Mouse (Mus musculus): ENCODE results near the gene Rab6b. TPM values are rescaled to one million over a fixed set of nuclear protein-coding genes. Genes with fewer than 3 reads are reported as not detected.
"Not testable (repeated sequence)": the region's sequence is repeated elsewhere in the genome, so short reads cannot be mapped to it uniquely, and the experiment has no call there.

Rab6b gene
- polyA plus RNA-seq, 1 experiment from 2014 or later = 1.0 TPM

GRCm38 (mm10) chr9:103087301-103087700 is 24.3 kb upstream of the Rab6b start:
- H3K4me2 ChIP-seq (ENCODE audit: low read length) = no peak overlapping the region
- WGBS = 64% methylated on average over 8 of the region's 8 CpGs

GRCm38 (mm10) chr9:103088661-103089060 is 22.9 kb upstream of the Rab6b start:
- no peak overlapping the region for H3K27ac ChIP-seq (replicated peaks in 1 of 2; ENCODE audit: control insufficient read depth in 1 of 2, insufficient read depth in 1 of 2, low read depth in 2 of 2, low read length in 2 of 2)
- H3K4me2 ChIP-seq (ENCODE audit: low read length) = no peak overlapping the region
- H3K36me3 ChIP-seq (ENCODE audit: control insufficient read depth, insufficient read depth, low read length) = no peaks in the 10 kb centered on the region
- no peak overlapping the region for H3K9ac ChIP-seq (ENCODE audit: low read length)
- no peaks in the 10 kb centered on the region for H3K9me3 ChIP-seq (ENCODE audit: control insufficient read depth, low read length)
- H3K27me3 ChIP-seq (ENCODE audit: control insufficient read depth, insufficient read depth, low read length) = peaks cover 3% of the 10 kb centered on the region; the same call in 1 of the 2 replicates
- no peak for ATAC-seq (ENCODE audit: insufficient number of reproducible peaks, insufficient read depth, low FRiP score, low read depth)
- H3K4me1 ChIP-seq (ENCODE audit: control insufficient read depth in 2 of 2, insufficient read depth in 2 of 2, low read length in 2 of 2) = peaks cover 1 to 8% of the 10 kb centered on the region in 2 experiments; a peak in 1 of 4 replicates
- no peak overlapping the region for H3K4me3 ChIP-seq (ENCODE audit: control insufficient read depth in 1 of 2, insufficient read depth in 1 of 2, low read depth in 1 of 2, low read length in 2 of 2)
- 92% methylated on average over 2 of the region's 2 CpGs for WGBS

More at GRCm38 (mm10) chr9:103087301-103087700, 24.3 kb upstream of the Rab6b start:
- H3K9ac ChIP-seq (ENCODE audit: low read length) = no peak overlapping the region
- H3K36me3 ChIP-seq (ENCODE audit: control insufficient read depth, insufficient read depth, low read length) = no peaks in the 10 kb centered on the region
- H3K27me3 ChIP-seq (ENCODE audit: control insufficient read depth, insufficient read depth, low read length) = peaks cover 3% of the 10 kb centered on the region; the same call in 1 of the 2 replicates
- no peak overlapping the region for H3K4me3 ChIP-seq (ENCODE audit: control insufficient read depth in 1 of 2, insufficient read depth in 1 of 2, low read depth in 1 of 2, low read length in 2 of 2)
- H3K27ac ChIP-seq (replicated peaks in 1 of 2; ENCODE audit: control insufficient read depth in 1 of 2, insufficient read depth in 1 of 2, low read depth in 2 of 2, low read length in 2 of 2) = no peak overlapping the region
- no peaks in the 10 kb centered on the region for H3K9me3 ChIP-seq (ENCODE audit: control insufficient read depth, low read length)
- ATAC-seq (ENCODE audit: insufficient number of reproducible peaks, insufficient read depth, low FRiP score, low read depth) = no peak
- H3K4me1 ChIP-seq (ENCODE audit: control insufficient read depth in 2 of 2, insufficient read depth in 2 of 2, low read length in 2 of 2) = peaks cover 3 to 6% of the 10 kb centered on the region in 2 experiments; a peak in 1 of 4 replicates

DNA sequence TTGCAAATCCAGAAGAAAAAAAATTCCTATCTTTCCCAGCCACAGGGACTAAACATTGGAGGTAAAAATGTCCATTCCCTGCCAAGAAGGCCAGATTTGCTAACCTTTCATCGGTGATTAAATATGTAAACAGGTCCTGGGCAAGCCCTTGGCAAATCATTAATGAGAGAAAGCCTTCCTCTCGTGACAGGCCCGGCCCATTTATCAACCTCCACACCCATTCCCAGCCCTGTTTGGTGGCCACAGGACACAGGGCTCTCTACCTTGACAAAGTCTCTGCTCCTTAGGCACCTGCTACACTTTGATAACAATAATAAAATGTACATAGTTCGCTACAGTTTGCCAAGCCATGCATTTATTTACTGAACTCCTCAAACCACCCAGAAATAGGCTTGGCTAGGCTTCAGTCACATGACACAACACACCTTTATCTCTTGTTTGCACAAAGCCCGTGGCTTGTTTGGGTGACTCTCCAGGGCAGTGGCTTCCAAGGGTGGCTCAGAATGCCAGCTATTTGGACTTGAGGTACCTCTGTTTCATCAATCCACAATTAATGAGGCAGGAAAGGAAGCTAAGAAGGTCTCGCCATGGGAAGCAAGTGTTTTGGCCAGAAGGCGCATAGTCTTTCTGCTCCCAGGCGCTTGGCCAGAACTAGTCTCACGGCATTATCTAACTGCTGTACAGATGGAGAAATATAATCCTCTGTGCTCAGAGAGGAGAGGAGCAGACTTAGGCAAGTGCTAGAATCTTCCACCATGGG is 21.3 kb upstream of the Rab6b start:
- Histone ChIP-seq H3K9ac (ENCODE audit: low read length) (no peak overlapping the region), H3K27me3 (ENCODE audit: control insufficient read depth, insufficient read depth, low read length) (peaks cover 3% of the 10 kb centered on the region; the same call in 1 of the 2 replicates), H3K9me3 (ENCODE audit: control insufficient read depth, low read length) (no peaks in the 10 kb centered on the region), H3K36me3 (ENCODE audit: control insufficient read depth, insufficient read depth, low read length) (no peaks in the 10 kb centered on the region), H3K4me3 (ENCODE audit: control insufficient read depth in 1 of 2, insufficient read depth in 1 of 2, low read depth in 1 of 2, low read length in 2 of 2) (no peak overlapping the region), H3K4me1 (ENCODE audit: control insufficient read depth in 2 of 2, insufficient read depth in 2 of 2, low read length in 2 of 2) (peaks cover 0 to 5% of the 10 kb centered on the region in 2 experiments; a peak in 1 of 4 replicates), H3K4me2 (ENCODE audit: low read length) (no peak overlapping the region), H3K27ac (replicated peaks in 1 of 2; ENCODE audit: control insufficient read depth in 1 of 2, insufficient read depth in 1 of 2, low read depth in 2 of 2, low read length in 2 of 2) (no peak overlapping the region)
- 65% methylated on average over 9 of the region's 9 CpGs for WGBS
- no peak for ATAC-seq (ENCODE audit: insufficient number of reproducible peaks, insufficient read depth, low FRiP score, low read depth)

DNA sequence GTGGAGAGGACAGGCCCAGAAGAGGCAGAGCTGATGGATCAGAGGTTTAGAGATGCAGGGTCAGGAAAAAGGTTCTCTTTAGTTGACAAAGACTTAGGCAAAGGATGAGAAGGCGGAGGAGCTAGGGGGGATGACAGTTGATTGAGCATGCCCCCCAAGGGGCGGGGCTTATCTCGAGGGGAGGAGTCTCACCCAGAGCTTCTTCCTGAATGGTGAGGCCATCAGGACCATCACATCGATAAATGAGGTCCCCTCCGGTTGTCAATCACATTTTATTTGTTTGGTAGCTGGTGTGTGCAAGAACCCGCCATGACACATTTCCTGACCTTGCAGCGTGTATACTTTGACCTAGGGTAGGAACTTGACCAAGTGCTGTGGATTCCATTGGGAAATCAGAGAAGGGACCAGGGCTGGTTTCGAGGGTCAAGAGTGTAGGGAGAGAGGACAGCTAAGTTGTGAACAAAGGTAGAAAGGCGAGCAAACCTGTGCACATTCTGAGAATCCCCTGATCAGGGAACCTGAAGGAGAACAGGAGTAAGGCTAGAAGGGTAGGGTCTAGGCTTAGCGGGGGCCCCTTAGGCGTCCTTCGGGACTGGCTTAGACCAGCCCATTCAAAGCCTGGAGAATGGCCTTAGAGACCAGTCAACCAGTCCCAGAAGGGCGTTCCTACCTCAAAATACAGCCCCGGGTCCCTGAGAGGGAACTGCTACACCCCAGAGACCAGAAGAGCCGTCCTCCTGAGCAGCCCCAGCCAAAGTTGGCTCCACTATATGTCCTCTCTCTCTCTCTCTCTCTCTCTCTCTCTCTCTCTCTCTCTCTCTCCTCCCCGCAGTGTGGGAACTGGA is 20.3 kb upstream of the Rab6b start:
- Histone ChIP-seq H3K9me3 (ENCODE audit: control insufficient read depth, low read length) (no peaks in the 10 kb centered on the region), H3K27ac (replicated peaks in 1 of 2; ENCODE audit: control insufficient read depth in 1 of 2, insufficient read depth in 1 of 2, low read depth in 2 of 2, low read length in 2 of 2) (no peak overlapping the region), H3K4me1 (ENCODE audit: control insufficient read depth in 2 of 2, insufficient read depth in 2 of 2, low read length in 2 of 2) (peaks cover 0 to 5% of the 10 kb centered on the region in 2 experiments; a peak in 1 of 4 replicates), H3K4me2 (ENCODE audit: low read length) (no peak overlapping the region), H3K9ac (ENCODE audit: low read length) (no peak overlapping the region), H3K27me3 (ENCODE audit: control insufficient read depth, insufficient read depth, low read length) (peaks cover 3% of the 10 kb centered on the region; the same call in 1 of the 2 replicates), H3K4me3 (ENCODE audit: control insufficient read depth in 1 of 2, insufficient read depth in 1 of 2, low read depth in 1 of 2, low read length in 2 of 2) (no peak overlapping the region), H3K36me3 (ENCODE audit: control insufficient read depth, insufficient read depth, low read length) (no peaks in the 10 kb centered on the region)
- WGBS = 78% methylated on average over 16 of the region's 16 CpGs
- no peak for ATAC-seq (ENCODE audit: insufficient number of reproducible peaks, insufficient read depth, low FRiP score, low read depth)

- Histone ChIP-seq H3K27ac (replicated peaks in 1 of 2; ENCODE audit: control insufficient read depth in 1 of 2, insufficient read depth in 1 of 2, low read depth in 2 of 2, low read length in 2 of 2) (no peak overlapping the region), H3K9ac (ENCODE audit: low read length) (peak overlapping the region; percentile 67), H3K36me3 (ENCODE audit: control insufficient read depth, insufficient read depth, low read length) (no peaks in the 10 kb centered on the region), H3K9me3 (ENCODE audit: control insufficient read depth, low read length) (no peaks in the 10 kb centered on the region), H3K27me3 (ENCODE audit: control insufficient read depth, insufficient read depth, low read length) (peaks cover 3% of the 10 kb centered on the region; the same call in 1 of the 2 replicates), H3K4me2 (ENCODE audit: low read length) (peak overlapping the region; percentile 90), H3K4me1 (ENCODE audit: control insufficient read depth in 2 of 2, insufficient read depth in 2 of 2, low read length in 2 of 2) (peaks cover 0 to 5% of the 10 kb centered on the region in 2 experiments; a peak in 1 of 4 replicates), H3K4me3 (ENCODE audit: control insufficient read depth in 1 of 2, insufficient read depth in 1 of 2, low read depth in 1 of 2, low read length in 2 of 2) (peak overlapping the region; percentile 46 to 49)
- peak; percentile 75 for ATAC-seq (ENCODE audit: insufficient number of reproducible peaks, insufficient read depth, low FRiP score, low read depth)
- 0% methylated on average over 19 of the region's 19 CpGs for WGBS
These were observed 19.3 kb upstream of the Rab6b start for GRCm38 (mm10) chr9:103092248-103092647.

DNA sequence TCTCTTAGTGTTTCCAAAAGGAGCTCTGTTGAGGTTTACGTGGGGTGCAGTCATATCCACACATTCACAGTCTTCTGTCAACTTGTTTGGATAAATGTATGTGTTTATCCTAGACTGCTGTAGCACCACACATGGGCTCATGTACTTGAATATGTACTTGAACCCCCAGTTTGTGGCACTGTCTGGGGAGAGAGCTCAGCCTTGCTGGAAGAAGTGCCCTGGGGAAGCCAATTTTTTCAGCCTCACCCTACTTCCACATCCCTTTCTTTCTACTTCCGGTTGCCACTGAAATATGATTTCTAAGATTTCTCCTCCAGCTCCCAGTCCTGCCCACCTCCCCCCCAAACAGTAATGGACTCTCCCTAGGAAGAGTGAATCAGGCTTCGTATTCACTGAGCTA is 17.9 kb upstream of the Rab6b start:
- no peak for ATAC-seq (ENCODE audit: insufficient number of reproducible peaks, insufficient read depth, low FRiP score, low read depth)
- H3K27ac ChIP-seq (replicated peaks in 1 of 2; ENCODE audit: control insufficient read depth in 1 of 2, insufficient read depth in 1 of 2, low read depth in 2 of 2, low read length in 2 of 2) = no peak overlapping the region
- H3K4me3 ChIP-seq (ENCODE audit: control insufficient read depth in 1 of 2, insufficient read depth in 1 of 2, low read depth in 1 of 2, low read length in 2 of 2) = no peak overlapping the region
- H3K4me2 ChIP-seq (ENCODE audit: low read length) = no peak overlapping the region
- H3K4me1 ChIP-seq (ENCODE audit: control insufficient read depth in 2 of 2, insufficient read depth in 2 of 2, low read length in 2 of 2) = peaks cover 0 to 5% of the 10 kb centered on the region in 2 experiments; a peak in 1 of 4 replicates
- H3K36me3 ChIP-seq (ENCODE audit: control insufficient read depth, insufficient read depth, low read length) = no peaks in the 10 kb centered on the region
- H3K9me3 ChIP-seq (ENCODE audit: control insufficient read depth, low read length) = no peaks in the 10 kb centered on the region
- peaks cover 3% of the 10 kb centered on the region; the same call in 1 of the 2 replicates for H3K27me3 ChIP-seq (ENCODE audit: control insufficient read depth, insufficient read depth, low read length)
- WGBS = 73% methylated on average over 3 of the region's 3 CpGs
- no peak overlapping the region for H3K9ac ChIP-seq (ENCODE audit: low read length)

DNA sequence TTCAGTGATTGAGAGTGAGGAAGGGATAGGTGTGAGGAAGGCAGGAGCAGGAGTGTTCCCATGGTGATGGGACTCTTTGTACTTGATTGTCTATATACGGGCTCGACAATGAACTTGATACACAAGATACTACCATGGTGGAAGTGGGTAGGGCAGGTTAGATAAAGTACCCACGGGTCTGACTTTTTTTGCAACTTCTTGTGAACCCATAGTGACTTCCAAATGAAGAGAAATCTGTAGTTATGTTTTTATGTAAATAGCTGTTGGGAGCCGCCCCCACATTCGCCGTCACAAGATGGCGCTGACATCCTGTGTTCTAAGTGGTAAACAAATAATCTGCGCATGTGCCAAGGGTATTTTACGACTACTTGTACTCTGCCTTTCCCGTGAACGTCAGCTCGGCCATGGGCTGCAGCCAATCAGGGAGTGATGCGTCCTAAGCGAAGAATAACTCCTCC is 3.2 kb upstream of the Rab6b start:
- H3K9ac ChIP-seq (ENCODE audit: low read length); H3K27ac ChIP-seq (replicated peaks in 1 of 2; ENCODE audit: control insufficient read depth in 1 of 2, insufficient read depth in 1 of 2, low read depth in 2 of 2, low read length in 2 of 2): not testable (repeated sequence)
- 0 out of 2 replicates have a peak, but pooled peaks have one; percentile 38 for ATAC-seq (ENCODE audit: insufficient number of reproducible peaks, insufficient read depth, low FRiP score, low read depth)

More for the DNA sequence above, 3.2 kb upstream of the Rab6b start:
- not testable (repeated sequence) for H3K9me3 ChIP-seq (ENCODE audit: control insufficient read depth, low read length); H3K36me3 ChIP-seq (ENCODE audit: control insufficient read depth, insufficient read depth, low read length)
- WGBS = 27% methylated on average over 7 of the region's 14 CpGs
- peaks cover 7 to 14% of the 10 kb centered on the region in 2 experiments; a peak in 3 of 4 replicates for H3K4me1 ChIP-seq (ENCODE audit: control insufficient read depth in 2 of 2, insufficient read depth in 2 of 2, low read length in 2 of 2)
- H3K4me2 ChIP-seq (ENCODE audit: low read length) = peak overlapping the region; percentile 58
- H3K4me3 ChIP-seq (ENCODE audit: control insufficient read depth in 1 of 2, insufficient read depth in 1 of 2, low read depth in 1 of 2, low read length in 2 of 2) = peak overlapping the region; percentile 34 to 45; a peak in 3 of 4 replicates
- peaks cover 34% of the 10 kb centered on the region for H3K27me3 ChIP-seq (ENCODE audit: control insufficient read depth, insufficient read depth, low read length)

Data from heart, embryonic 14.5 days (tissue).